Mouse (Mus musculus): ENCODE results near the gene Csad.

DNA sequence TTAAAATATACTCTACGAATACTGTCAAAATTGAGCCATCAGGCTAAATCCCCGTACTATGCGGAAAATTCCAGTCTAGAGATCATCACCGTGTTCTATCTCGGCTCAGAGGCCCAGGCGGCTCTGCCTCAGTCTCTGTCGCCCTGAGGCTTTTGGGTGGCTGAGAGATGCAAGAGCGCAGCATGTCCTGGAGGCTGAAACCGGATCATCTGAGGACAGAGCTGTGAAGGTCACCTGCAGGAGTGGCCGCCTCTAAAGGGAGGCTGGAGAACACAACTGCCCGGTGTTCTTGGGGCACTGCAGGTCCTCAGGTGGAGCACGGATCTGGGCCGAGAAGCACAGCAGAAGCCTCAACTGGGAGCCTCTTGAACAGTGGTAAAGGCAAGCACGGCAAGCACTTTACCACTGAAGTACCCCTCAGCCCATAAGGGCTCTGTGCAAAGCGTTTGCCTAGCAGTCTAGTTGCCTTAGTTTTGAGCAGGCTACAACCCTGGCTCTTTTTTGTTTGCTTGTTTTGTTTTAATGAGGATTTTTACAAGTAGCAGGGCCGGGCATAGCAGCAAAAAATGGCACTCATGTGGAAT, 28.7 kb downstream of the Csad start:
- no peak for TF ChIP-seq CTCF (conservative IDR thresholded peaks at IDR 0.05; ENCODE audit: low read length)
- no peak for TF ChIP-seq NANOG (IDR thresholded peaks at IDR 0.05; ENCODE audit: borderline replicate concordance, low read length)

All from E14TG2a.4 (cell line).